Mouse (Mus musculus) kidney, embryonic 15.5 days (tissue): ENCODE measurements around the gene Fgf15. TPM values are rescaled to one million over a fixed set of nuclear protein-coding genes. Genes with fewer than 3 reads are reported as not detected.

Source experiments
- ATAC-seq: fragments of 200-750 bp; cut with Nextera tagmentation; replicated peaks from 2 replicates; pipeline ENCODE4 v1.8.0; 2017; ENCODE audit warnings: moderate TSS enrichment; ENCODE audit not compliant: low FRiP score
- H3K27ac ChIP-seq: fragments of 300-500 bp; sonication (generic); 2 replicates; pipeline ENCODE4 v1.5.1; 2015; ENCODE audit warnings: mild to moderate bottlenecking, inconsistent platforms
- H3K27me3 ChIP-seq: fragments of 300-500 bp; sonication (generic); 2 replicates; pipeline ENCODE4 v1.6.1; 2015; ENCODE audit warnings: inconsistent platforms
- H3K36me3 ChIP-seq: fragments of 300-500 bp; sonication (generic); 2 replicates; pipeline ENCODE4 v1.6.1; 2015; ENCODE audit warnings: inconsistent platforms
- H3K4me1 ChIP-seq: fragments of 300-500 bp; sonication (generic); 2 replicates; pipeline ENCODE4 v1.6.1; 2015; ENCODE audit warnings: inconsistent platforms
- H3K4me2 ChIP-seq: fragments of 300-500 bp; sonication (generic); 2 replicates; pipeline ENCODE4 v1.6.1; 2015; ENCODE audit warnings: moderate library complexity, mild to moderate bottlenecking, inconsistent platforms
- H3K4me3 ChIP-seq: fragments of 300-500 bp; sonication (generic); replicated peaks from 2 replicates; pipeline ENCODE4 v1.5.1; 2015; ENCODE audit warnings: mild to moderate bottlenecking, inconsistent platforms
- H3K9ac ChIP-seq: fragments of 300-500 bp; sonication (generic); 2 replicates; pipeline ENCODE4 v1.6.1; 2015; ENCODE audit warnings: mild to moderate bottlenecking, inconsistent platforms
- H3K9me3 ChIP-seq: fragments of 300-500 bp; sonication (generic); replicated peaks from 2 replicates; pipeline ENCODE4 v1.6.1; 2016; ENCODE audit warnings: inconsistent platforms
- WGBS: fragments of 180-500 bp; shearing (Covaris S2); methylation state at CpG from one replicate; pipeline ENCODE4 v1.1.7; 2015; ENCODE audit warnings: mixed read lengths; 5-methylcytosine and 5-hydroxymethylcytosine counted together
- polyA plus RNA-seq: library from polyadenylated mRNA; unstranded; fragments of >200 nt; fragmentation: Nextera tagmentation; extraction: Ambion mirVana; gene quantifications from 2 replicates; pipeline ENCODE4 v1.2.1, GENCODE M21; 2015

Gene Fgf15
- polyA plus RNA-seq, 1 experiment from 2014 or later, result 2.4 TPM

DNA sequence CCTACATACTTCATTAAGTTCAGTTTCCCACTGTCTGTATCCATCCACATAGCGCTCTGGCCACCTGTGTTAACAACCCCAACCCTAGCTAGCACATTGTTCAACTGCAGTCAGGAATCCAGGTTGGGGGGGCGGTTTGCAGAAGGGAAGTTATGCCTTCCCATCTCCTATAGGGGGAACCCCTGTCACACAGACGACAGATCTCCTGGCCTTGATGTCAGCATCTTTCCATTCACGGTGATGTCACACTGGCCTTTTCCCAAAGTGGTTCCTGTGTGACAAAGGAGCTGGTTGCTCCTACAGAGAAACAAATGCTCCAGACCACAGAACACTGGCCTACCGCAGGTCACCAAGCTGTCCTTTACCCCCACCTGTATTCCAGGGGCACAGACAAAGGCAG lies 39.2 kb downstream of the Fgf15 start:
- 0 out of 2 replicates have a peak overlapping the region, but pooled peaks have one; percentile 7 for H3K9ac ChIP-seq
- no peak for ATAC-seq

DNA sequence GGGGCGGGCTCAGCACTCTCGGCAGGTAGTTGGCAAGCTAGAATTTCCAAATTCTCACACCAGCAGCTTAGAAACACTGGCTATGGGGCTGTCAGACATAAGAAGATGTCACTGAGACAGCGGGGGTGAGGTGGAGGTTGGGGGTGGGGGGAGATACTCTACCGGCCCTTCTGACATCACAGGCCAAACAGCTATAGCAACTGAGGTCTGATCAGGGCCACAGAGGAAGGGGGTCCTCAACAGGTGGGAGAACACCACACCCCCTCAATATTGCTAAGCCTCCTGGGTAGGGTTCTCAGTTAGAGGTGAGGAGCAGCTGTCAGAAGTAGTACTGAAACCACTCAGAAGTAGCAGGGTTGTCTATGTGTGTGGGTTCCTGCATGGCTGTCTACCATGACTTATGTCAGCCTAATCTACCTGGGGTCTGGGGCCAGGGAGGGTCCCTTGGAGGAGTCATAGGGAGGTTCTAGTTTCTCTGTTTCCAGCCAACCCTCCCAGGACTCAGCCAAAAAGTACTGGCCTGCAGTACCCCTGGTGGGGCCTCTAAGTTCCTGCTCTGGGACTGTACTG lies 40.1 kb downstream of the Fgf15 start:
- Histone ChIP-seq H3K9ac (peak overlapping the region; percentile 79; the same call in 1 of the 2 replicates), H3K27me3 (no peaks in the 10 kb centered on the region), H3K27ac (no peak overlapping the region), H3K4me1 (peaks cover 72% of the 10 kb centered on the region), H3K36me3 (peaks cover 58% of the 10 kb centered on the region), H3K9me3 (no peaks in the 10 kb centered on the region), H3K4me2 (peak overlapping the region; percentile 89), H3K4me3 (peak overlapping the region; percentile 73)
- no peak for ATAC-seq
- 86% methylated on average over 4 of the region's 4 CpGs for WGBS

More for the DNA sequence above, 39.2 kb downstream of the Fgf15 start:
- H3K36me3 ChIP-seq, result peaks cover 66% of the 10 kb centered on the region
- WGBS, result 57% methylated on average over 5 of the region's 5 CpGs
- H3K9me3 ChIP-seq, result no peaks in the 10 kb centered on the region
- H3K4me1 ChIP-seq, result peaks cover 68% of the 10 kb centered on the region
- no peaks in the 10 kb centered on the region for H3K27me3 ChIP-seq
- peak overlapping the region; percentile 37; the same call in 1 of the 2 replicates for H3K27ac ChIP-seq
- H3K4me2 ChIP-seq, result peak overlapping the region; percentile 89
- H3K4me3 ChIP-seq, result peak overlapping the region; percentile 73

DNA sequence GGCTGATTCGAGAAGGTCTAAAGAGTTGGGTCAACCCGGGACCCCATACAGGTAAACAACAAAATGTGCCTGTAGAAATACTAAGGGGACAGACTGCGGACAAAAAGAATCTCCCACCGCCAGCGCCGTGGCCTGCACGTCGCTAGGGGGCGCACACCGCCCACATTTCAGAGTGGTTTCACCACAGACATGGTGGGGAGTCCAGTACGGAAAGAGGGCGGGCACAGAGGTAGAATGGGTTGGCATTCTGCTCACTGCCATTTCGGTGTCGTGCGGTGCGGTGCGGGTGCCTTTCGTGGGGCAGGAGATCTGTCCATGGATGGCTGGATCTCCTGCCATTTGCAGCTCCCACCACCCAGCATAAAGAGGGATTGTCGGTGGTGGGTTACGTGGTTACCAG lies 41.2 kb downstream of the Fgf15 start:
- H3K4me2 ChIP-seq, result peak overlapping the region; percentile 89
- H3K27me3 ChIP-seq, result no peaks in the 10 kb centered on the region
- H3K36me3 ChIP-seq, result peaks cover 49% of the 10 kb centered on the region
- ATAC-seq, result no peak; the same call in 1 of the 2 replicates
- H3K9me3 ChIP-seq, result no peaks in the 10 kb centered on the region
- peak overlapping the region; percentile 73 for H3K4me3 ChIP-seq
- H3K9ac ChIP-seq, result peak overlapping the region; percentile 79
- peaks cover 78% of the 10 kb centered on the region for H3K4me1 ChIP-seq
- WGBS, result 3% methylated on average over 20 of the region's 20 CpGs
- peak overlapping the region; percentile 97 for H3K27ac ChIP-seq

DNA sequence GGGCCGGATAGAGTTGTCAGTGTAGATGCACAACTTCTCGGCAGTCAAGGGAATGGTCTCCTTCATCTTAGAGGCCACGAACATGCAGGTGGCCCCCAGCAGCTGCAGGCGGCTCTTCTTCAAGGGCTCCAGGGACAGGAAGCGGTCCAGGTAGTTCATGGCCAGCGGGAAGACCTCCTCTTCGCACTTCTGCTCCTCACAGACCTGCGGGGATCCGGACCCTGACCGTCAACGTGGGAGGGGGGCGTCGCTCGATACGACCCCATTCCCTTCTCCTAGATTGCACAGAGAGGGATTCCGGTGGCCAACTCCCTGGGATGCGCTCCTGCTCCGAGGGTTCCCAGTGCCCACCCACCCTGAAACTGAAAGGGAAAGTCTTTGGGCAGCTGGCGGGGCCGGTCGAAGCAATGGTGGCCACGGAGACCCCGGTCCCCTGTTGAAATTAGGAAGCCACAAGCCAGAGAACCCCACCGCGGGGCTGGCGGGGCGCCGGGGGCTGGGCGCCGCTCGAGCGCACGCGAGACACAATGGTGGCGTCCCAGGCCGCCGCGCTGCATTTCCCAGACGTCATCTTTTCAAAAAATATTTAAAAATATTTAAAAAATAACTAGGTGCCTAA lies 41.7 kb downstream of the Fgf15 start:
- ATAC-seq, result no peak
- Histone ChIP-seq H3K27me3 (no peaks in the 10 kb centered on the region), H3K4me2 (peak overlapping the region; percentile 89), H3K4me3 (peak overlapping the region; percentile 73), H3K27ac (peak overlapping the region; percentile 97), H3K36me3 (peaks cover 44% of the 10 kb centered on the region), H3K4me1 (peaks cover 78% of the 10 kb centered on the region), H3K9ac (peak overlapping the region; percentile 79), H3K9me3 (no peaks in the 10 kb centered on the region)
- WGBS, result under 1% methylated on average over 39 of the region's 39 CpGs

DNA sequence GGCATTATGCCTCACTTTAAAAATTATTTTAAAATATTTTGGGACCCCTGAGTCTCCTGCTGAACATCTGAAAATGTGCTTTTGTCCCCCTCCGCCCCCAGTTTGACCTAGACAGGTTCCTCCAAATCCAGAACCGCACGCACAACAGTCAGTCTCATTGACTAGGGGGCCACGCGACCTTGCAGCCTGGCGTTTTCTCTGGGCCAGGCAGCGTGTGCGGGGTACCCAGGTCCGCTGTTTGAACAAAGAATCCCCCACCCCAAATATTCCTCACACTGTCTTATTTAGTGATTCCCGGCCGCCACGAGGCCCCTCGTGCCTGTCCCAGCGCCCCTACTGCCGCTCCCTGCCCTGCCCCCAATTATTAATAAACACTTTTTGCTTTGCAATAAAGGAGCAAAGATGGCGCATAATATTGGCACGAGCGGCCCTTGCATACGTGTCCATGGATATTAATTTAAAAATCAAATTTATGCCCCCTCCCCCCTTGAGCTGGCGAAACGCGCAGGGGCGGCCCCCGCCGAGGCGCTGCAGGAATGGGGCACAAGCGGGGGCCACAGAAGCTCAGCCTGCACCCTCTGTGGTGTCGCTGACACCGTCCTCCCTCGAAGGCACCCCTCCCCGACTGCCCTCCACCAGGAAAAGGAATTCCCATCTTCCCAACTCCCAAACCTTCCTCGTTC lies 42.5 kb downstream of the Fgf15 start:
- Histone ChIP-seq H3K4me1 (peaks cover 80% of the 10 kb centered on the region), H3K27me3 (no peaks in the 10 kb centered on the region), H3K4me2 (peak overlapping the region; percentile 89), H3K36me3 (peaks cover 36% of the 10 kb centered on the region), H3K27ac (peak overlapping the region; percentile 97), H3K9me3 (no peaks in the 10 kb centered on the region), H3K9ac (peak overlapping the region; percentile 79), H3K4me3 (peak overlapping the region; percentile 73)
- ATAC-seq, result no peak
- WGBS, result under 1% methylated on average over 32 of the region's 32 CpGs

DNA sequence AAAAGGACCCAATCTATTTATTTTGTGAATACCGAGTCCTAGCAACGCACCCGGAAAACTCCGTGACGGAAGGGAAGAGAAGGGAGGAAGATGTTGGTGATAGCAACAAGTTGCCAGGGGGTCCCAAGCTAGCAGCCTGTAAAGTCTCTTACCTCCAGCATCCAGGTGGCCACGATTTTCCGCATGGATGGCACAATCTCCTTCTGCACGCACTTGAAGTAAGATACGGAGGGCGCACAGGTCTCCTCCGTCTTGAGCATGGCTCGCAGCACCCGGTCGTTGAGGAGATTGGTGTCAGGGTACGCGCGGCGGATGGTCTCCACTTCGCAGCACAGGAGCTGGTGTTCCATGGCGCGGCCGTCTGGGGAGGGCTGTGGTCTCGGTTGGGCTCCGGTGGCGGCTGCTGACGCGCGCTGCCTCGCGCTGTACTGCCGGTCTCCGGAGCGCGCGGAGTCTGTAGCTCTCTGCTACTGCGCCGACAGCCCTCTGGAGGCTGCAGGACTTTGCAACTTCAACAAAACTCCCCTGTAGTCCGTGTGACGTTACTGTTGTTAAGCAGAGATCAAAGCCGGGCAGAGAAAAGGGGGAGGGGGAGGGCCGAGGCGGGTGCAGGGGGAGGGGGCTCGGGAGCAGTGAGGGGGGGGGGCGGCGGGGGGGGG lies 43.1 kb downstream of the Fgf15 start, which contains the start of gene Ccnd1:
Gene Ccnd1 (minus strand): TSS at position 582 of the 659 bp plus-strand sequence.
- Histone ChIP-seq H3K27me3 (no peaks in the 10 kb centered on the region), H3K4me2 (peak within 1 kb of the TSS; percentile 89), H3K4me1 (peaks cover 82% of the 10 kb centered on the region), H3K36me3 (peaks cover 29% of the 10 kb centered on the region), H3K9ac (peak within 1 kb of the TSS; percentile 79), H3K9me3 (no peaks in the 10 kb centered on the region), H3K4me3 (peak within 1 kb of the TSS; percentile 73), H3K27ac (peak within 1 kb of the TSS; percentile 97)
- under 1% methylated on average over 39 of the region's 45 CpGs for WGBS
- ATAC-seq, result peak; percentile 62

DNA sequence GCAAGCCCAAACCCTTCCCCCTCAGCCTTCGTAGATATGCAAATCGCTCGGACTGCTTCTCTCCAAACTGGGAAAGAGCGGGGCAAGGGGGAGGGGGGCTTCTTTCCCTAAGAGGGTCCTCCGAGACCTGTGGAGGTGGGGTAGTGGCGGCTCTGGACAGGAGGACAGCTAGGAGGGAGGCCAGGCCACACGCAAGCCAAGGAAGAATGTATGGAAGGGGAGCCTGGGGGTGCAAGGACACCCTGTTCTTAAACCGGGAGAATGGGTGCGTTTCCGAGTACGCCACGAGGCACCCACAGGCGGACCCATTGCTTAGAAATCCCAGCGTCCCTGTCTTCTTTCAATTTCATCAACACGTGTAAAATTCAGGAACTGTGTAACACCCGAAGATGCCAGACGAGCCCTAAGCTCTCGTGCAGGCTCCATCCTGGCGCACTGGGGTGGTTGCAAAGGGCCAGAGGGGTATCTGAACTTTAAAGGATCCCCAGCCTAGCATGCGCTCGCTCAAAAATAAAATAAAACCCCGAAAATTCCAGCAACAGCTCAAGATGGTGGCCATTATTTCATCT lies 43.8 kb downstream of the Fgf15 start:
- WGBS, result under 1% methylated on average over 22 of the region's 22 CpGs
- Histone ChIP-seq H3K36me3 (peaks cover 23% of the 10 kb centered on the region), H3K4me2 (peak overlapping the region; percentile 89), H3K4me1 (peaks cover 82% of the 10 kb centered on the region), H3K9ac (peak overlapping the region; percentile 79), H3K4me3 (peak overlapping the region; percentile 73), H3K27ac (peak overlapping the region; percentile 97), H3K27me3 (no peaks in the 10 kb centered on the region), H3K9me3 (no peaks in the 10 kb centered on the region)
- ATAC-seq, result peak; percentile 22

DNA sequence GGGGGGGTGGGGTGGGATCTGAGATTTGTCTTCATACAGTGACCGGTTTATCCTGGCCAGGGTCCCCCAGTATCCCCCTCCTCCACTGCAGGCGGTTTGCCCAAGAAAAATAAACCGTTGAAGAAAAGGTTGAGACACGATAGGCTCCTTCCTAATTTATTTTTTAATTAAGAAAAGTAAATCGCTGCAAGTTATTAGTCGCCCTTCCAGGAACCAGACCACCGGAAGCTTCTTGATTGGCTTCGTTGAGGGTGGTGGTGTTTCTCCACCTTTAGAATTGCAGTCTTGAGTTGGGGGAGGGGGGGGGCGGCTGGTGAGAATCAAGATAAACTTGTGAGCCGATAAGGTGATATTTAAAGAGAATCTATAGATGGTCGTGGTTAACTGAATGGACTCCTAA lies 44.3 kb downstream of the Fgf15 start:
- H3K27me3 ChIP-seq, result no peaks in the 10 kb centered on the region
- H3K36me3 ChIP-seq, result peaks cover 18% of the 10 kb centered on the region
- under 1% methylated on average over 11 of the region's 11 CpGs for WGBS
- peak overlapping the region; percentile 73 for H3K4me3 ChIP-seq
- H3K4me1 ChIP-seq, result peaks cover 80% of the 10 kb centered on the region
- H3K9me3 ChIP-seq, result no peaks in the 10 kb centered on the region
- H3K9ac ChIP-seq, result no peak overlapping the region; the same call in 1 of the 2 replicates
- no peak for ATAC-seq
- H3K4me2 ChIP-seq, result peak overlapping the region; percentile 89
- peak overlapping the region; percentile 97 for H3K27ac ChIP-seq

DNA sequence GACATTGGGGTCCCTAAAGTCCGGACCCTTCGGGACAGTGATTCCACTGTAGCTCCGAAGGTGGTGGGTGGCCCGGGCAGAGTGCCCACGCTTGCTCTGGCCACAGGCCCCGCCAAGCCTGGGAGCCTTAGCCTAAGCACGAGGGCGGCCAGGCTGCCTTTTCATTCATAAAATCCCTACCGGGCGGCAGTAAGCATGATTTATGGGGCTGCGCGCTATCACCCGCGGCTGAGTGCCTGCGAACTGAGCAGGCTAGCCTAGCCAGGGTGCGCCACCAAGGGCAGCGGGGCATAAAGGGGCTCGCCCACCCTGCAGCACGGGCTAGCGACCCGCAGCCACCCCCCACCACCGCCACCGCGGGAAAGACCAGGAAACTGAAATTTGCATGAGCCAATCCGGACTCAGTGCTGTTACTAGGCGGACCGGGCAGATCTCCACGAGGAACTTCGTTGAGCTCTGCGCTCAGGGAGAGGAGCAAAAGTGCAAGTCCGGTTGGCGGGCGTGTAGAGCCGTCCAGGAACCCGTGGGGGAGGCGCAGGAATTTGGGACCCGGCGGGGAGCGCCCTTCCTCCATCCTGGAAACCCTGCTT lies 45.0 kb downstream of the Fgf15 start:
- peak; percentile 87 for ATAC-seq
- Histone ChIP-seq H3K9ac (peak overlapping the region; percentile 37), H3K4me1 (peaks cover 74% of the 10 kb centered on the region), H3K4me2 (peak overlapping the region; percentile 89), H3K27me3 (no peaks in the 10 kb centered on the region), H3K36me3 (peaks cover 11% of the 10 kb centered on the region), H3K4me3 (peak overlapping the region; percentile 73), H3K9me3 (no peaks in the 10 kb centered on the region), H3K27ac (peak overlapping the region; percentile 97)
- WGBS, result under 1% methylated on average over 39 of the region's 39 CpGs

DNA sequence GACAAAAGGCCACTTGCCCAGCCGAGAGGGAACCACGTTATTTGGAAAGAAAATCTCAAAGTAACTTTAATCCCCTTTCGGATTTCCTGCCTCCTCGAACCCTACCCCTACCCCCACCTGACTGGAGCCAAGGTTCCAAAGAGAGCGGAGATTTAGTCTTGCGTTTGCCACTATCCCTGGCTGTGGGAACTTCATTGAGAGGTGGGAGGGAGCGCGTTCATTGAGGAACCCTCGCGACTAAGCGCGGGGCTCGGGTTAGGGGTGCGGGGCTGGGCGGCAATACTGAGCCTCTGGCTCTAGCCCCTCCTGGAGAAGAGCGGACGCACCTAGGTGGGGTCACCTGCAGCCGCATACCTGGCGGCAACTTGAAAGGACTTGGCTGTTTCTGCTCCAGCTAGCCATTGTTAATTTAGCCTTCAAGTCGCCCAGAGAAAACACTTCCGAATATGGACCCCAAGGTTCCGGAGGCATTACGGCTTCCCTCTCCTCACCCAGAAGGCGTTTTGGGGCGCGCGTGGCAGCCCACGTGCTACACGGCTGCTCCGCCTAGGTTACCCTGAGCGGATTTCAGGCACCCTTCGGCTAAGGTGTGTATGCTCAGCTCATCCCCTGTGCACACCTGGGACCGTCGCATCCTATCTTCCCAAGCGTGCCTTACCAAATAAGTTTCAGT lies 45.9 kb downstream of the Fgf15 start:
- peaks cover 2% of the 10 kb centered on the region for H3K36me3 ChIP-seq
- no peaks in the 10 kb centered on the region for H3K27me3 ChIP-seq
- H3K4me2 ChIP-seq, result peak overlapping the region; percentile 89
- H3K9ac ChIP-seq, result peak overlapping the region; percentile 52
- ATAC-seq, result 0 out of 2 replicates have a peak, but pooled peaks have one; percentile 9
- no peaks in the 10 kb centered on the region for H3K9me3 ChIP-seq
- peak overlapping the region; percentile 73 for H3K4me3 ChIP-seq
- WGBS, result under 1% methylated on average over 35 of the region's 35 CpGs
- H3K4me1 ChIP-seq, result peaks cover 65% of the 10 kb centered on the region
- H3K27ac ChIP-seq, result peak overlapping the region; percentile 97

DNA sequence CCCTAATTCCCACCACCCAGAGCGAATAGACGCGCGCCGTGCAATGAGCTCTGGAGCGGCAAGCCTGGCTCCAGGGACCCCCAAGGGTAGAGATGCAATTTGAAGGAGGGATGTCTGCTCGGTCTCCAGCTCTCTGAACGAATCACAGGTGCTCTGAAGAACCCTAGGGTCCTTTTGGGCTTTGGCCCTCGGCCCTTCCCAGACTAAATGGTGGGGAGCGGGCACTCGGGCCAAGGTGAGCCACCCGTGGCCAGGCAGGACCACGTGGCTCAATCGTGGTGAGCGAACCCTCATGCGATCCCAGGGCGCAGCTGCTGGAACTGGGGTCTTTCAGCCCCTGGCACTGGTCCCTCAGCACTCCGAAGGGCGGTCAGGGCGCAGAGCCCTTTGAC lies 46.4 kb downstream of the Fgf15 start:
- Histone ChIP-seq H3K27ac (peak overlapping the region; percentile 97), H3K27me3 (no peaks in the 10 kb centered on the region), H3K9me3 (no peaks in the 10 kb centered on the region), H3K4me3 (peak overlapping the region; percentile 73), H3K4me2 (peak overlapping the region; percentile 89), H3K4me1 (peaks cover 61% of the 10 kb centered on the region), H3K9ac (peak overlapping the region; percentile 52), H3K36me3 (no peaks in the 10 kb centered on the region)
- under 1% methylated on average over 20 of the region's 20 CpGs for WGBS
- ATAC-seq, result no peak
